Mouse (Mus musculus) stomach, embryonic 15.5 days (tissue): ENCODE data around the gene Slc36a3. TPM values are rescaled to one million over a fixed set of nuclear protein-coding genes. Genes with fewer than 3 reads are reported as not detected.

Experiments used
- ATAC-seq: fragments of 200-750 bp; cut with Nextera tagmentation; 2 replicates; pipeline ENCODE4 v1.8.0; 2017; ENCODE audit warnings: low read depth, moderate number of reproducible peaks, moderate TSS enrichment; ENCODE audit not compliant: insufficient read depth, low FRiP score
- H3K27ac ChIP-seq: fragments of 300-500 bp; sonication (generic); 2 replicates; pipeline ENCODE4 v1.5.1; 2015; ENCODE audit warnings: mild to moderate bottlenecking, inconsistent platforms
- H3K27me3 ChIP-seq: fragments of 300-500 bp; sonication (generic); replicated peaks from 2 replicates; pipeline ENCODE4 v1.6.1; 2015; ENCODE audit warnings: inconsistent platforms
- H3K36me3 ChIP-seq: fragments of 300-500 bp; sonication (generic); 2 replicates; pipeline ENCODE4 v1.6.1; 2015; ENCODE audit warnings: inconsistent platforms
- H3K4me1 ChIP-seq: fragments of 300-500 bp; sonication (generic); 2 replicates; pipeline ENCODE4 v1.6.1; 2015; ENCODE audit warnings: inconsistent platforms
- H3K4me2 ChIP-seq: fragments of 300-500 bp; sonication (generic); 2 replicates; pipeline ENCODE4 v1.6.1; 2015; ENCODE audit warnings: mild to moderate bottlenecking, inconsistent platforms
- H3K4me3 ChIP-seq: fragments of 300-500 bp; sonication (generic); replicated peaks from 2 replicates; pipeline ENCODE4 v1.5.1; 2015; ENCODE audit warnings: inconsistent platforms
- H3K9ac ChIP-seq: fragments of 300-500 bp; sonication (generic); 2 replicates; pipeline ENCODE4 v1.6.1; 2015; ENCODE audit warnings: inconsistent platforms
- H3K9me3 ChIP-seq: fragments of 300-500 bp; sonication (generic); 2 replicates; pipeline ENCODE4 v1.6.1; 2016; ENCODE audit warnings: inconsistent platforms
- WGBS: fragments of 180-500 bp; shearing (Covaris S2); methylation state at CpG from one replicate; pipeline ENCODE4 v1.1.7; 2015; 5-methylcytosine and 5-hydroxymethylcytosine counted together
- polyA plus RNA-seq: library from polyadenylated mRNA; unstranded; fragments of >200 nt; fragmentation: Nextera tagmentation; extraction: Ambion mirVana; gene quantifications from 2 replicates; pipeline ENCODE4 v1.2.1, GENCODE M21; 2015

Slc36a3 gene
- polyA plus RNA-seq, 1 experiment from 2014 or later, result 0.08 TPM

DNA sequence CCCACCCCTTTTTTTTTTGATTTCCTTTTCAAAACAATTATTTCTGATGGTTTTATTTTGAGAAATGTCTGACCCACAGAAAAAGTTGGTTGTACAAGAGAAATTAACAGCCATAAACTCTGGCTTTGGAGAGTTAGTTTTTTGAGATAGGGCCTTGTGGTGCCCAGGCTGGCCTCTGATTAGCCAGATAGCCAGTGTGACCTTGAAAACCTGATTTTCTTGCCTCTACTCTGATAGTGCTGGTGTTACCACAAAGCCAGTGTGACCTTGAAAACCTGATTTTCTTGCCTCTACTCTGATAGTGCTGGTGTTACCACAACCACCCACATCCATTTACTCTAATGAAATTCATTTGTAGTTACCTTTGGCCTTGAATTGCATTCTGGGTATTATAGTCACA is 13.9 kb downstream of the Slc36a3 start:
- Histone ChIP-seq H3K4me3 (no peak overlapping the region), H3K9me3 (no peaks in the 10 kb centered on the region), H3K27ac (no peak overlapping the region), H3K27me3 (no peaks in the 10 kb centered on the region), H3K4me2 (no peak overlapping the region), H3K36me3 (no peaks in the 10 kb centered on the region), H3K4me1 (no peaks in the 10 kb centered on the region), H3K9ac (no peak overlapping the region)
- no peak for ATAC-seq

DNA sequence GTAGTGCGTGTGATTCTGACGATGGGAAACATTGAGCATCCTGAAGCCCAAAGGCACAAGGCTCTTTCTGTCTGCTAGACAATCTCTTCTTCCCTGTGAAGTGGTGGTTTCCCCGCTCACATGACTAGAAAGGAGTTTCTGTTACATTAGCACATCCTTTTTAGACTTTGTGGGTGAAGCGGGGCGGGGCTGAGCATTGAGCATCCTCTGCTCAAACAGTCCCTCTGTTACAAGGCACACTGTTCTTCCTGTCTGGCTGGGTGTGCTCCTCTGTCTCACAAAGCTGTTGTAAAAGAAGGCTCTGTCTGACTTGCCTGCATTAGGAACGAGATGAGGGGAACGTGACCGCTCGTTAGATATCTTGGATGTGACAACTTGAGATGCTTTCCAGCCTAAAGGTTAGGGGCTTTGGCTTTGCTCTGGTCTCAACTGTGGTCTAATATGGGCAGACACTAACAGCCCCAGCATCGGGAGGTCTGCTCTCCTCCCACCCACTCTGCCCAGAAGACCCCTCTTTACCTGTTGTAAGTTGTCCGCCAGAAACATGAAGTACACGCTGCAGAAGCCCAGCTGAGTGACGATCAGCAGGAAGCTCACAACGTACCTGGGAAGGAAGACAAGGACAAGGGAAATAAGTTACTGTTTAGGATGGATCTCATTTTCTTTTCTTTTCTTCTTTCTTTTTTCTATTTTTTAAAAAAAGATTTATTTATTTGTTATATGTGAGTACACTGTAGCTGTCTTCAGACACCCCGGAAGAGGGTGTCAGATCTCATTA is 14.5 kb downstream of the Slc36a3 start:
- Histone ChIP-seq H3K4me3 (no peak overlapping the region), H3K4me1 (no peaks in the 10 kb centered on the region), H3K36me3 (no peaks in the 10 kb centered on the region), H3K9me3 (no peaks in the 10 kb centered on the region), H3K27ac (no peak overlapping the region), H3K9ac (no peak overlapping the region), H3K27me3 (no peaks in the 10 kb centered on the region), H3K4me2 (no peak overlapping the region)
- 77% methylated on average over 15 of the region's 15 CpGs for WGBS
- ATAC-seq, result no peak

DNA sequence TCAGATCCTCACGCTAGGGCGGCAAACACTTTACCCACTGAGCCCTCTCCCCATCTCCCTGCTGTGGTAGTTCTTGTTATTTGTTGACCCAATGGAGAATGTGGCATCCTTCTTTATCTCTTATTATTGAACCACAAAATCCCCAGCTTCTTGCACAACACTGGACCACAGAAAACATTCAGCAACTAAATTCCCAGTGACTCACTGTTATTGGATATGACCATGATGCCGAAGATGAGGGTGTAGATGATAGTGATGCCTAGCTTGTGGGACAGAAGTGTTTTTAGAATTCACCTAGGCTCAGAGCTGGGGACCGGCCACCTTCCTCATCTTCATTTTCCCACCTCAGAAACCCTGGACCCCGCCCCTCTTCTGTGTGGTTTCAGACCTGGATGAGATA is 16.6 kb downstream of the Slc36a3 start:
- 90% methylated on average over 5 of the region's 5 CpGs for WGBS
- Histone ChIP-seq H3K4me2 (no peak overlapping the region), H3K4me1 (no peaks in the 10 kb centered on the region), H3K27ac (no peak overlapping the region), H3K36me3 (no peaks in the 10 kb centered on the region), H3K27me3 (no peaks in the 10 kb centered on the region), H3K9me3 (no peaks in the 10 kb centered on the region), H3K4me3 (no peak overlapping the region), H3K9ac (no peak overlapping the region)
- no peak for ATAC-seq

DNA sequence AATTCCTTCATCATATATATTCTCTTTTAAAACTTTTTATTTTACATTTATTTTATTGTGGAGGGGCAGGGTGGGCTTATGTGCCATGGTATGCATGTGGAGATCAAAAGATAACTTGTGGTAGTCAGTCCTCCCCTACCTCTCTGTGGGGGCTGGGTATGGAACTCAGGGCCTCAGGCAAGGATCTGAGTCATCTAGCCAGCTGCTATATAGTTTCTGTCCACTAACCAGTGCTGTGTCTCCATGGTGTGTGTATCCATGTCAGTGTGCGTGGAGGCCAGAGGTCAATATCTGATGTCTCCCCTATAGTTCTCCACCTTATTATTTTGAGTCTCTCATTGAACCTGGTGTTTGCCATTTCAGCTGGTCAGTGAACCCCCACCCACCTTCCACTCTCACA is 17.1 kb downstream of the Slc36a3 start:
- Histone ChIP-seq H3K9me3 (no peaks in the 10 kb centered on the region), H3K27ac (no peak overlapping the region), H3K9ac (no peak overlapping the region), H3K4me2 (no peak overlapping the region), H3K27me3 (no peaks in the 10 kb centered on the region), H3K4me1 (no peaks in the 10 kb centered on the region), H3K36me3 (no peaks in the 10 kb centered on the region), H3K4me3 (no peak overlapping the region)
- WGBS, result 100% methylated on average over 1 of the region's 1 CpGs
- no peak for ATAC-seq

DNA sequence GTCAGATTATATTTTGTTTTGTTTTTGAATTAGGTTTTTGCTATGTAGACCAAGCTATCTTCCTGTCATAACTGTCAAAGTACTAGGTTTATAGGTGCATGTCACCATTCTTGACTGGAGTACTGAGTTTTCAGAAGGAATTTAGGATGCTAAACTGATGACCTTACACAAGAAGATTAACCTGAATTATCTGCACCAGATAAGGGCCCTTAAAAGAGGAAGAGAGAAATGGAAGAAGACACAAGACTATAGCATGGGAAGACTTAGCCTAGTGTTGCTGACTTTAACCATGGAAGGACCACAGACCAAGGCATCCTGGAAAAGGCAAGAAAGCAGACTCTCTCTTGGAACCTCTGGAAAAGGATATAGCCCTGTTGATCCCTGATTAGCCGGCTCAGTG is 18.3 kb downstream of the Slc36a3 start:
- ATAC-seq, result no peak

DNA sequence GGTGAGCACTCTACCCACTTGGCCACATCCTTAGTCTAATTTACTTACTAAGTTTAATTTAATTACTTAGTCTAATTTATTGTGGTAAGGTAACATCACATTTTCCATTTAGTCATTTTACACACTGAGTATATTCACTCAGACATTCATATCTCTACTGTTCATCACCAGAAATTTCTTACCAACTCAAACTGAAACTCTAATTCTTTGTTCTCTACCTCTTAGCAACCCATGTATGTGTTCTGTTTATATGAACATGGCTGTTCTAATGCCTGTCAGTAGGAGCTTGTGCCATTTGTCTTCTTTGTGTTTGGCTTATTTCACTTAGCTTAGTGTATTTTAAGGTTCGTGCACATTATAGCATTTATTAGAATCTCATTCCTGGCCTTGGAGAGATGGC is 19.6 kb downstream of the Slc36a3 start:
- WGBS, result 51% methylated on average over 1 of the region's 1 CpGs
- no peak overlapping the region for H3K9ac ChIP-seq
- H3K9me3 ChIP-seq, result no peaks in the 10 kb centered on the region
- H3K27ac ChIP-seq, result no peak overlapping the region
- H3K4me1 ChIP-seq, result no peaks in the 10 kb centered on the region
- H3K27me3 ChIP-seq, result no peaks in the 10 kb centered on the region
- no peak for ATAC-seq
- no peaks in the 10 kb centered on the region for H3K36me3 ChIP-seq
- no peak overlapping the region for H3K4me2 ChIP-seq
- H3K4me3 ChIP-seq, result no peak overlapping the region

More for the DNA sequence above, 18.3 kb downstream of the Slc36a3 start:
- Histone ChIP-seq H3K9ac (no peak overlapping the region), H3K27me3 (no peaks in the 10 kb centered on the region), H3K4me3 (no peak overlapping the region), H3K9me3 (no peaks in the 10 kb centered on the region), H3K4me2 (no peak overlapping the region), H3K4me1 (no peaks in the 10 kb centered on the region), H3K36me3 (no peaks in the 10 kb centered on the region), H3K27ac (no peak overlapping the region)
- 92% methylated on average over 1 of the region's 1 CpGs for WGBS

DNA sequence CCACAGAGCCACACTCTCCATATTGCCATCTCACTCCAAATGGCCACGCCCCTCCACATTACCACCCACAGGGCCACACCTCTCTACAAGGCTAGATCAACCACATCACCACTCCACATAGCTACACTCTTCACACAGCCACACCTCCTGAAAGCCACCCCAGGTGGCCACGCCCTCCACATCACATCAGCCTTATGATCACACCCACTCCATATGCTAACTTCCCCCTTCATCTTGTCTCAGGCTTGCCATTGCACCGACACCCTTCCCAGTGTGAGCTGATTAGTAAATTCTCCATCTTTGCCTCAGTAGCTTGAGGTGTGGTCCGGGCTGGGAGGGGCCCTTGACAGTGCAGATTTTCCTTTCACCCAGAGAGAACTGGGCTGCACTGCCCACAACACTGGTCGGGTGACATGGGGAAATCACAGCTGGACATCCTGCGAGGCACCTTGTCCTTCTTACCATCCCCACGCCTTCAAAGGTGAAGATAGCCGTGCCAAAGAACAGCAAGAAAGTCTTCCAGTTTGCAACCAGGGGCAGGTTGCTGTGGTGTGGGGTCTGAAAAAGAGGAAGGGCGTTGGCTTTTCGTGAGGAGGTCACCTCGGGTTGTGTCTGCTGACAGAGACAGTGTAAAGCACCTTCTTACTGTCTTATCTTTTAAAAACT is 20.3 kb downstream of the Slc36a3 start:
- no peaks in the 10 kb centered on the region for H3K9me3 ChIP-seq
- H3K36me3 ChIP-seq, result no peaks in the 10 kb centered on the region
- no peaks in the 10 kb centered on the region for H3K27me3 ChIP-seq
- H3K4me1 ChIP-seq, result no peaks in the 10 kb centered on the region
- H3K9ac ChIP-seq, result no peak overlapping the region
- ATAC-seq, result no peak
- 81% methylated on average over 11 of the region's 11 CpGs for WGBS
- H3K27ac ChIP-seq, result no peak overlapping the region
- no peak overlapping the region for H3K4me2 ChIP-seq
- no peak overlapping the region for H3K4me3 ChIP-seq

DNA sequence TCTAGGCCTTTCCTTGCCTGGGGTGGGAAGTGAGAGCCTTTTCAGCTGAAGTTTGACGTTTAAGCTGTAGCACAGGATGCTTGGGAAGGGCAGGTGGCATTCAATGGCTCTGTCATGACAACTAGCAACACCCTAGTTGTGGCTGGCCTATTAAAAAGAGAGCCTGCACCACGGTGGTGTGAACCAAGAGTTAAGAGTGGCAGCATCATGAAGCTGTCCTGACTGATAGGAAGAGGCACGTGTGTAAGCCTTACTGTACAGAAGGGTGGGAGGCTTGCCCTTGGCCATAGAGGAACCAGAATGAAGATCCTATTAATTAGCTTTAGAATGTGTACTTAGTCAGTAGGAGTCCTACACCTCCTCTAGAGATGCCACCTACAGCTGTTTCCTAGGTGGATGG is 23.1 kb downstream of the Slc36a3 start:
- no peaks in the 10 kb centered on the region for H3K4me1 ChIP-seq
- H3K4me2 ChIP-seq, result no peak overlapping the region
- H3K36me3 ChIP-seq, result no peaks in the 10 kb centered on the region
- H3K4me3 ChIP-seq, result no peak overlapping the region
- no peak overlapping the region for H3K27ac ChIP-seq
- H3K27me3 ChIP-seq, result no peaks in the 10 kb centered on the region
- WGBS, result 75% methylated on average over 3 of the region's 3 CpGs
- H3K9me3 ChIP-seq, result no peaks in the 10 kb centered on the region
- ATAC-seq, result no peak
- H3K9ac ChIP-seq, result no peak overlapping the region

DNA sequence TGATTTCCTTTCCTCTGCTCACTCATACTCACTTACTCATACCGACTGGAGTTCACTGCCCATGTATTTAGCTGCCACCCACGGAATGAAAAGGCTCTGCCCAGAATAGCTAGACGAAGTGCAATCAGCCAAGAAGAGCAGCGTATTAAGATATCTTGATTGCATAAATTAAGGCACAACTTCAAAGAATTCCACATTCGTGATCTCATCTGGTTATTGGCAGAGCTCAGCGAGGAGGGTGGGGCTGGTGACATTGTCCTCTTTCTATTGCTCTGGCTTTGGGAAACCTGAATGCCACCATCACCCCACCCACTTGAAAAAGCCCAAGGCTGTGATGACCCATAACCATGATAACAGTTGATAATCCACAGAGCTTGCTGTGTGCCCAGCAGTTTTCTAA is 23.6 kb downstream of the Slc36a3 start:
- H3K4me3 ChIP-seq, result no peak overlapping the region
- H3K27ac ChIP-seq, result no peak overlapping the region
- no peaks in the 10 kb centered on the region for H3K9me3 ChIP-seq
- H3K4me1 ChIP-seq, result no peaks in the 10 kb centered on the region
- ATAC-seq, result no peak
- no peak overlapping the region for H3K4me2 ChIP-seq
- H3K27me3 ChIP-seq, result no peaks in the 10 kb centered on the region
- 73% methylated on average over 6 of the region's 6 CpGs for WGBS
- H3K36me3 ChIP-seq, result no peaks in the 10 kb centered on the region
- H3K9ac ChIP-seq, result no peak overlapping the region

DNA sequence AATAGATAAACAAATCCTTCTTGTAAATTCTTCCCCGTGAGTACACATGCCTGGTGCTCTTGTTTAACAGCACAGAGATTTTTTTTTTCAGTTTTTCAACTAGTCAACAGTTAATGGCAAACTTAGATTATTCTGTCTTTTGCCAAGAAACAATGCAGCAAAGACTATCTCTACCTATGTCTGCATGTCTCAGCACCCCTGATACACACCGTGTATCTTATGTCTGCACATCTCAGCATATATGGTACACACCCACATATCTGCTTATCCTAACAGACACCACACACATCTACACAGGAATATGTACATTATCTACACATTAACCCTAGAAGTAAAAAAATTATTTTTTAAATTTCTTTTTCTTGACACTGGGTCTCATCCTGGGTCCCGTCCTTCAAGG is 24.8 kb downstream of the Slc36a3 start:
- no peak overlapping the region for H3K27ac ChIP-seq
- no peak overlapping the region for H3K9ac ChIP-seq
- no peaks in the 10 kb centered on the region for H3K36me3 ChIP-seq
- 67% methylated on average over 3 of the region's 3 CpGs for WGBS
- ATAC-seq, result no peak
- H3K4me3 ChIP-seq, result no peak overlapping the region
- no peak overlapping the region for H3K4me2 ChIP-seq
- H3K4me1 ChIP-seq, result no peaks in the 10 kb centered on the region
- no peaks in the 10 kb centered on the region for H3K9me3 ChIP-seq
- H3K27me3 ChIP-seq, result no peaks in the 10 kb centered on the region

DNA sequence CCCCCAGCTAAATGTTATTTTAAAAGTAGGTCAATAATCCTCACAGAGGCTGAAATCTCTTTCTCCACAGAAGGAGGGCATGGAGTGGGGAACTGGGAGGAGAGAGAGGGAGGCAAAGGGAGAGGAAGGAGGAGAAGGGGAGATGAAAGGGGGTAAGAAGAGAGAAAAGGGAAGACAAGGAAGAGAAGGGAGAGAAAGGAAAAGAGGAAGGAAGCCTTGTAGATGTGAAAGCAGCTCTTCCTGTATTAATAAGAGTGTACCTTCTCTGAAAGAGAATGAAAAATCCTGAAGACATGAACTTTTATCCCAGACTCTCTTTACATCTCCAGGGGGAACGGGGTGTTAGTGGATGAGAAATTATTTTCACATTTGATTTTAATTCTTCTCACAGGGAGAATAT is 30.1 kb downstream of the Slc36a3 start:
- Histone ChIP-seq H3K9ac (no peak overlapping the region), H3K4me1 (no peaks in the 10 kb centered on the region), H3K27ac (no peak overlapping the region), H3K27me3 (no peaks in the 10 kb centered on the region), H3K4me2 (no peak overlapping the region), H3K9me3 (no peaks in the 10 kb centered on the region), H3K4me3 (no peak overlapping the region), H3K36me3 (no peaks in the 10 kb centered on the region)
- ATAC-seq, result no peak
- WGBS, result 66% methylated on average over 1 of the region's 1 CpGs

DNA sequence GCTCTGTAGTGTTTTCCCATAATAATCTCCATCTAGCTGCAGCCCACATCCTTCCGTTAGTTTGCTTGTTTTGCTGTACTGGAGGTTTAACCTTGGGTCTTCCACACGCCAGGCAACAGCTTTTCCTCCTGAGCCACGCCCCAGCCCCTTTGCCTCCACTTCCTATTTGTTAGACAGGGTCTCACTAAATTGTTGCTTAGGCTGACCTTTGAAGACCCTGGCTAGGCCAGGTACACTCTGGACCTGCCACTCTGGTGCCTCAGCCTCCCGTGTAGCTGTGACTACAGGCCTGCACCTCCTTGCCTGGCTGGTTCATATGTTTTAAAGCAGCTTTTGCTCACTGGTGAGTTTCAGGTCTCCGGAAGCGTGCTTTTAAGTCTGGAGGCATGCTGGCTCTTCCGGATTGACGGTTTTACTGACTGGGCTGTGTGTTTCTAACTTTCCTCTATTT is 30.7 kb downstream of the Slc36a3 start:
- no peaks in the 10 kb centered on the region for H3K4me1 ChIP-seq
- 65% methylated on average over 8 of the region's 8 CpGs for WGBS
- no peak overlapping the region for H3K27ac ChIP-seq
- no peak overlapping the region for H3K4me2 ChIP-seq
- no peaks in the 10 kb centered on the region for H3K36me3 ChIP-seq
- H3K9ac ChIP-seq, result no peak overlapping the region
- H3K9me3 ChIP-seq, result no peaks in the 10 kb centered on the region
- no peak for ATAC-seq
- H3K4me3 ChIP-seq, result no peak overlapping the region
- no peaks in the 10 kb centered on the region for H3K27me3 ChIP-seq
